Mouse (Mus musculus): ENCODE data around the gene Srp14. TPM values are rescaled to one million over a fixed set of nuclear protein-coding genes. Genes with fewer than 3 reads are reported as not detected.

Gene Srp14
- 237 and 255 TPM in 2 replicates for polyA plus RNA-seq (2015; fragmentation: Nextera tagmentation; extraction: Ambion mirVana)

DNA sequence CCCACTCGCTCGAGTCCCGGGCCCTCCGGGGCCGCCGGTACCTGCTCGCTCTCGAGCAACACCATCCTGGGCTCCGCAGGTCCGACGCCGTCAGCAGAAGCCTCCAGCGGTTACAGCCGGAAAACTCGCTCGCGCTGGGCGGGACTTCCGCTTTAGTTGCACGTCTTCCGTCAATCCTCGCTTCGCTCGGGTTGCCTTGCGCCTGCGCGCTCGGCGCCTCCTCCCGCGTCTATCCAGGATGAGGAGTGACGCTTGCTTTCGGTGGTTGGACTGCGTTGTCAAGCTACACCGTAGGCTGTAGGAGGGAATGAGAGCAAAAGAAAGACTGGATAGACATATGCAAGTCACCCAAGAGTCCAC lies at the start of gene Srp14:
Srp14 (minus strand) TSS at position 162 of the 360 bp plus-strand sequence.
- ATAC-seq (replicated peaks; ENCODE audit: low FRiP score, low read depth), result peak; percentile 88
- no peaks in the 10 kb centered on the region for H3K27me3 ChIP-seq (ENCODE audit: insufficient read depth, low read length)
- peaks cover 8% of the 10 kb centered on the region for H3K4me1 ChIP-seq (replicated peaks; ENCODE audit: insufficient read depth, low read length)
- under 1% methylated on average over 35 of the region's 35 CpGs for WGBS
- H3K4me3 ChIP-seq (replicated peaks; ENCODE audit: low read depth, low read length), result peak within 1 kb of the TSS; percentile 77
- peak within 1 kb of the TSS; percentile 93 for H3K4me2 ChIP-seq (ENCODE audit: low read length)
- DNase-seq (ENCODE audit: low spot score), result peak; percentile 97
- H3K9ac ChIP-seq (ENCODE audit: low read depth, low read length), result peak within 1 kb of the TSS; percentile 85
- H3K36me3 ChIP-seq (ENCODE audit: insufficient read depth, low read length), result peaks cover 13% of the 10 kb centered on the region; the same call in 1 of the 2 replicates
- peak within 1 kb of the TSS; percentile 86 for H3K27ac ChIP-seq
- no peaks in the 10 kb centered on the region for H3K9me3 ChIP-seq (replicated peaks; ENCODE audit: low read length)
- no peak for TF ChIP-seq CTCF (IDR thresholded peaks at IDR 0.05; ENCODE audit: low read depth)

DNA sequence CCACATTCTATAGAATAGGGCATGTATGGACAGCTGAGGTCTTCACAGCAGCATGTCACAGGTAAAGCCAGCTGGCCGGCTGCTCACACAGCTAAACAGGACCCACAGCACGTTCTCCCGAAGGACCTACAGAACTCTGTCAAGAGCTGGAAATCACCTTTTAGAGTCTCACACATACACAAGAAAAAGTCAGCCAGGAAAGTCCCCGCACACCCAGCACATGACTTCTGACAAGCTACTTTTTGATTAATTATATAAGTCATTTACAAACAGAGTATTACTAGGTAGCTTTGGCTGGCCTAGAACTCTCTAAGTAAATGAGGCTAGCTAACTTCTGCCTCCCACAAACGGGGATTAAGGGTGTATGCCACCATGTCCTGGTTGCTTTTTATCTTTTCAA lies 47.0 kb upstream of the Srp14 start:
- H3K4me2 ChIP-seq (ENCODE audit: low read length), result no peak overlapping the region
- H3K9me3 ChIP-seq (replicated peaks; ENCODE audit: low read length), result no peaks in the 10 kb centered on the region
- H3K4me1 ChIP-seq (replicated peaks; ENCODE audit: insufficient read depth, low read length), result peaks cover 37% of the 10 kb centered on the region
- ATAC-seq (replicated peaks; ENCODE audit: low FRiP score, low read depth) (no peak), DNase-seq (ENCODE audit: low spot score) (no peak)
- WGBS, result 92% methylated on average over 5 of the region's 5 CpGs
- no peak for TF ChIP-seq CTCF (IDR thresholded peaks at IDR 0.05; ENCODE audit: low read depth)
- no peak overlapping the region for H3K4me3 ChIP-seq (replicated peaks; ENCODE audit: low read depth, low read length)
- no peak overlapping the region for H3K9ac ChIP-seq (ENCODE audit: low read depth, low read length)
- H3K36me3 ChIP-seq (ENCODE audit: insufficient read depth, low read length), result no peaks in the 10 kb centered on the region
- no peak overlapping the region for H3K27ac ChIP-seq
- no peaks in the 10 kb centered on the region for H3K27me3 ChIP-seq (ENCODE audit: insufficient read depth, low read length)

GRCm38 (mm10) chr2:118524811-118525210 lies 45.3 kb upstream of the Srp14 start:
- Histone ChIP-seq H3K9me3 (replicated peaks; ENCODE audit: low read length) (no peaks in the 10 kb centered on the region), H3K4me2 (ENCODE audit: low read length) (no peak overlapping the region), H3K27me3 (ENCODE audit: insufficient read depth, low read length) (no peaks in the 10 kb centered on the region), H3K27ac (no peak overlapping the region), H3K4me3 (replicated peaks; ENCODE audit: low read depth, low read length) (no peak overlapping the region), H3K36me3 (ENCODE audit: insufficient read depth, low read length) (no peaks in the 10 kb centered on the region), H3K9ac (ENCODE audit: low read depth, low read length) (no peak overlapping the region), H3K4me1 (replicated peaks; ENCODE audit: insufficient read depth, low read length) (peaks cover 30% of the 10 kb centered on the region)
- DNase-seq (ENCODE audit: low spot score) (no peak), ATAC-seq (replicated peaks; ENCODE audit: low FRiP score, low read depth) (no peak)
- no peak for TF ChIP-seq CTCF (IDR thresholded peaks at IDR 0.05; ENCODE audit: low read depth)
- 85% methylated on average over 3 of the region's 3 CpGs for WGBS

- no peak overlapping the region for H3K27ac ChIP-seq
- H3K27me3 ChIP-seq (ENCODE audit: insufficient read depth, low read length), result no peaks in the 10 kb centered on the region
- no peak for ATAC-seq (replicated peaks; ENCODE audit: low FRiP score, low read depth)
Observed at GRCm38 (mm10) chr2:118523163-118523730, 43.7 kb upstream of the Srp14 start.

GRCm38 (mm10) chr2:118522265-118522664 lies 42.8 kb upstream of the Srp14 start:
- Histone ChIP-seq H3K9me3 (replicated peaks; ENCODE audit: low read length) (no peaks in the 10 kb centered on the region), H3K4me2 (ENCODE audit: low read length) (no peak overlapping the region), H3K27ac (no peak overlapping the region; the same call in 1 of the 2 replicates), H3K4me3 (replicated peaks; ENCODE audit: low read depth, low read length) (no peak overlapping the region), H3K9ac (ENCODE audit: low read depth, low read length) (no peak overlapping the region), H3K4me1 (replicated peaks; ENCODE audit: insufficient read depth, low read length) (peaks cover 21% of the 10 kb centered on the region), H3K36me3 (ENCODE audit: insufficient read depth, low read length) (no peaks in the 10 kb centered on the region), H3K27me3 (ENCODE audit: insufficient read depth, low read length) (no peaks in the 10 kb centered on the region)
- no peak for ATAC-seq (replicated peaks; ENCODE audit: low FRiP score, low read depth)
- no peak for TF ChIP-seq CTCF (IDR thresholded peaks at IDR 0.05; ENCODE audit: low read depth)
- DNase-seq (ENCODE audit: low spot score), result no peak
- WGBS, result 17% methylated on average over 2 of the region's 2 CpGs

More at GRCm38 (mm10) chr2:118523163-118523730, 43.7 kb upstream of the Srp14 start:
- Histone ChIP-seq H3K36me3 (ENCODE audit: insufficient read depth, low read length) (no peaks in the 10 kb centered on the region), H3K4me3 (replicated peaks; ENCODE audit: low read depth, low read length) (no peak overlapping the region), H3K4me2 (ENCODE audit: low read length) (no peak overlapping the region), H3K4me1 (replicated peaks; ENCODE audit: insufficient read depth, low read length) (peaks cover 21% of the 10 kb centered on the region), H3K9me3 (replicated peaks; ENCODE audit: low read length) (no peaks in the 10 kb centered on the region), H3K9ac (ENCODE audit: low read depth, low read length) (no peak overlapping the region)
- 39% methylated on average over 5 of the region's 5 CpGs for WGBS
- no peak for TF ChIP-seq CTCF (IDR thresholded peaks at IDR 0.05; ENCODE audit: low read depth)
- DNase-seq (ENCODE audit: low spot score), result no peak

DNA sequence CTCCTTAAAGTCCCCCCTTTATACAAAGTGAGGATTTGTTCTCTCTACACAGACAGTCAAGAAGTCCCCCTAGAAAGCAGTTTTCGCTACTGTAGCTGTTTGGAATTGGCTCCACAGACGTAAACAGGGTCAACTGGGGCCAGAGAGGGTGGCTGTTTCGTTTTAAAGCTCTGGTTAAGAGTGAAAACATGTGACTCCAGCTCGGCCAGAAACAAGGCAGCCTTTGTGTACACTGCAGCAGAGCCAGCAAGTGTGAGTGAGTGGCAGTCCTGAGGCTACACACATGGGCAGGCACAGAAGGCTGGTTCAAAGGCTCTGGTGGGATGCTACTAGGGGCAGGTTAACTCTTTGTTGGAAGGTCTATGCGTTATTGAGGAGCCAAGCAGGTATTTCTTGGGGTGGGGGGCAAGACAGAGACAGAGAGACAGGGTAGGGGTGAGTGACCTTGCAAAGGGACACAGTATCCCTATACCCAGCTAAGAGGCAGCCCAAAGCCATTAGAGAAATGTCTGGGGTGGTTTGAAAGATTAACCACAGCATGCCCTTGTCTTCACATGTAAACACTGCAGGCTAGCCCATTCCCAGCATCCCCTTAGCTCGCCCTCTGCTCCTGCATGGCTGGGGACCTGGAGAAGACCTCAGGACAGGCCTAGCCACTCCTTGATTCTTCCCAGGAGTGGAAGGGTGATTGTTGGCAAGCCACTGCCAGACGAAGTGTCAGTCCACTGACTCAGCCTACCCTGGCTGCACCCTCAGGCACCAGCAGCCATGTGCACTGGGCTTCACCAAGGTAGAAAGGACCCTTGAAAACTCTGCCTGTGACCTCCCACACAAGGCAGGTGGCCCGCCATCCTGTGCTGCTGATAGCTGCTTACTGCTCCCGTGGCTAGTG lies 40.8 kb upstream of the Srp14 start:
- DNase-seq (ENCODE audit: low spot score) (peak; percentile 80), ATAC-seq (replicated peaks; ENCODE audit: low FRiP score, low read depth) (peak; percentile 78)
- 43% methylated on average over 9 of the region's 9 CpGs for WGBS
- H3K27ac ChIP-seq, result peak overlapping the region; percentile 55
- no peak overlapping the region for H3K4me3 ChIP-seq (replicated peaks; ENCODE audit: low read depth, low read length)
- H3K27me3 ChIP-seq (ENCODE audit: insufficient read depth, low read length), result no peaks in the 10 kb centered on the region
- H3K9me3 ChIP-seq (replicated peaks; ENCODE audit: low read length), result no peaks in the 10 kb centered on the region
- H3K4me1 ChIP-seq (replicated peaks; ENCODE audit: insufficient read depth, low read length), result peaks cover 21% of the 10 kb centered on the region
- TF ChIP-seq CTCF (IDR thresholded peaks at IDR 0.05; ENCODE audit: low read depth), result no peak
- H3K36me3 ChIP-seq (ENCODE audit: insufficient read depth, low read length), result no peaks in the 10 kb centered on the region
- H3K4me2 ChIP-seq (ENCODE audit: low read length), result no peak overlapping the region
- no peak overlapping the region for H3K9ac ChIP-seq (ENCODE audit: low read depth, low read length)

Measured in kidney, postnatal 0 days (tissue).